Mouse (Mus musculus) layer of hippocampus, adult 9-11 months (tissue): ENCODE measurements at regions not wholly inside any gene's neighbourhood (a gene's known extent, or its start where the extent isn't known, plus 50 kb on each side); places are given as distances from the start of the nearest gene placed in this dataset.

Experiments
- DNase-seq: peaks from one replicate; pipeline ENCODE4 v3.0.0; 2022

- DNase-seq: no peak
These were observed 161.8 kb downstream of the Pmp22 start for GRCm38 (mm10) chr11:63290618-63291017.

GRCm38 (mm10) chr11:63293485-63293884 lies 164.7 kb downstream of the Pmp22 start:
- DNase-seq: no peak

GRCm38 (mm10) chr11:63294476-63294875 lies 165.7 kb downstream of the Pmp22 start:
- DNase-seq: no peak

- DNase-seq: no peak
These were observed 167.7 kb downstream of the Pmp22 start for GRCm38 (mm10) chr11:63296476-63296875.

- no peak for DNase-seq
These were observed 171.2 kb downstream of the Pmp22 start for GRCm38 (mm10) chr11:63299712-63300581.

- DNase-seq: no peak
These were observed 196.4 kb downstream of the Pmp22 start for GRCm38 (mm10) chr11:63325166-63325565.

GRCm38 (mm10) chr11:63326864-63327263 lies 198.1 kb downstream of the Pmp22 start:
- DNase-seq: no peak

GRCm38 (mm10) chr11:63337503-63337902 lies 208.7 kb downstream of the Pmp22 start:
- no peak for DNase-seq

GRCm38 (mm10) chr11:63338277-63338676 lies 209.5 kb downstream of the Pmp22 start:
- DNase-seq: no peak

GRCm38 (mm10) chr11:63345653-63346052 lies 216.9 kb downstream of the Pmp22 start:
- no peak for DNase-seq

GRCm38 (mm10) chr11:63350123-63350696 lies 221.4 kb downstream of the Pmp22 start:
- DNase-seq: no peak

GRCm38 (mm10) chr11:63351999-63352398 lies 223.2 kb downstream of the Pmp22 start:
- no peak for DNase-seq

- no peak for DNase-seq
These were observed 224.2 kb downstream of the Pmp22 start for GRCm38 (mm10) chr11:63352990-63353389.

GRCm38 (mm10) chr11:63353671-63354070 lies 224.9 kb downstream of the Pmp22 start:
- no peak for DNase-seq

GRCm38 (mm10) chr11:63357772-63358344 lies 229.1 kb downstream of the Pmp22 start:
- no peak for DNase-seq

GRCm38 (mm10) chr11:63367756-63368265 lies 239.0 kb downstream of the Pmp22 start:
- DNase-seq: no peak

GRCm38 (mm10) chr11:63369475-63369874 lies 240.7 kb downstream of the Pmp22 start:
- no peak for DNase-seq

- DNase-seq: no peak
These were observed 247.5 kb downstream of the Pmp22 start for GRCm38 (mm10) chr11:63376311-63376710.

GRCm38 (mm10) chr11:63376991-63377390 lies 248.2 kb downstream of the Pmp22 start:
- DNase-seq: no peak

GRCm38 (mm10) chr11:63388247-63388646 lies 259.5 kb downstream of the Pmp22 start:
- no peak for DNase-seq

- no peak for DNase-seq
These were observed 262.7 kb downstream of the Pmp22 start for GRCm38 (mm10) chr11:63391478-63391877.

- no peak for DNase-seq
These were observed 263.6 kb downstream of the Pmp22 start for GRCm38 (mm10) chr11:63392378-63392777.

- no peak for DNase-seq
These were observed 265.4 kb downstream of the Pmp22 start for GRCm38 (mm10) chr11:63394201-63394600.

- DNase-seq: no peak
These were observed 267.6 kb downstream of the Pmp22 start for GRCm38 (mm10) chr11:63396386-63396785.
